Mouse (Mus musculus): Measurements from ENCODE around the gene Ckap4. TPM values are rescaled to one million over a fixed set of nuclear protein-coding genes. Genes with fewer than 3 reads are reported as not detected.

The Ckap4 gene
- polyA plus RNA-seq, 1 experiment from 2014 or later, result 63.3 TPM

DNA sequence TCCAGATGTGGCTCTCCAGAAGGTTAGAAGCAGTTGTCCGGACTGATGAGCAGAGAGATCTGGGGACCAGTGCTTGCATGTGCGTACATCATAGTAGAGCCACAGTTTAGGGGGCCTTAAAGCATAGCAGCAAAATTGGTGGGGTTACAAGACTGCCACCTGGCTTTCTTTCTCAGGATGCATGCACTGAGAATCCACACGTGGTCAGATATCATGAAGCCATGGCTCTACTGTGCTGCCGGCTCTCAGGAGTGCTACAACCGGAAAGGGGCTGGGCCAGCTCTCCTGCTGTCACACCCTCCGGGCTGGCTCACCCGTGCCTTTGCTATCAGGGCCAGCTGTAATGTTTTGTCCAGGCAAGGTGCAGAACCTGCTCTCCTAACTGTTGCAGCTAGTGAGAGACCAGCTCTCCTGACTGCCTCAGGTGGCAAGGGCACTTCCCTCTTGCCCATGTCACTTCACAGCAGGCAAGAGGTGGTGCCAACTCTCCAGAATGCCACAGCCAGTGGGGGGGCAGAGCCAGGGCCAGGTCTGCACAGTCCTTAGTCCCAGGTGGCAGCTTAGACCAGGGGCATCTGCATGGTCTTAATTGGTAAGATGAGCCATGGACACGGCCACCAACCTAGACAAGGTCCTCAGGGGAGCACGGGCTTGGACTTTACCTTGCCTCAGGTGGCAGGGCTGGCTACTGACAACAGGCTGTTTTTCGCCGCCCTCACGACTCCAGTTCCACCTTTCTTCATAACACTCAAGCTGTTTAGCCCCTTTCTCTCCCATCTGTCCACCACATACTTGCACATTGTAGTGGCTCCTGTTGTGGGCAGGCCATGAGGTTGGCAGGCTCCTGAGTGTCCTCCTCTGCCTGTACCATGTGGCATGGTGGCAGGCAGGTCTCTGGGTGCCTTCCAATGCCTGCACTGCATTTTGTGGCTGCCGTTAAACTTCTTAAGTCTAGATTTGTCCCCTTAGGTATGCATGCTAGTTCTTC is 29.0 kb upstream of the Ckap4 start:
- DNase-seq (ENCODE audit: low spot score), result peak; percentile 46
- Histone ChIP-seq H3K27me3 (ENCODE audit: low read depth, poor library complexity, severe bottlenecking) (no peaks in the 10 kb centered on the region), H3K9me3 (replicated peaks) (no peaks in the 10 kb centered on the region), H3K27ac (peak overlapping the region; percentile 50), H3K36me3 (no peaks in the 10 kb centered on the region), H3K4me1 (peaks cover 18% of the 10 kb centered on the region), H3K4me3 (no peak overlapping the region)
- WGBS, result 58% methylated on average over 13 of the region's 13 CpGs

DNA sequence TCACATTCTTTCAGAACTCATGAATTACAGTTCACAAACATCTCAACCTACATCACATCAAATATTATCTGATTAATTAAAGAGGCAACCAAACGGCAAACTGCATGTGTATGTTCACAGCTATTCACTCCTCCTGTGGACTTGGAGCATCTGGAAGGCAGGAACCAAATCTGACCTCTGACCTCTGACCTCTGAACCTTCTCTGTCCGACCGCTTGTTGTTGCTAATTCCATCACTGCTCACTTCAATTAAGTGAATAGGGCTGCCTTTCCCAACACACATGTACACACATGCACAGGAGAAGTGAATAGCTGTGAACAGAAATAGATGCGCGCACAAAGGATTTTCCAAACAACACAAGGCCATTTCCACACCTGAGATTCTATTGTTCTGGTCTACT is 28.3 kb upstream of the Ckap4 start:
- 0 out of 2 replicates have a peak overlapping the region, but pooled peaks have one; percentile 50 for H3K27ac ChIP-seq
- no peaks in the 10 kb centered on the region for H3K9me3 ChIP-seq (replicated peaks)
- WGBS, result 45% methylated on average over 5 of the region's 5 CpGs
- DNase-seq (ENCODE audit: low spot score), result peak; percentile 33
- no peak overlapping the region for H3K4me3 ChIP-seq
- peaks cover 18% of the 10 kb centered on the region for H3K4me1 ChIP-seq
- no peaks in the 10 kb centered on the region for H3K36me3 ChIP-seq
- H3K27me3 ChIP-seq (ENCODE audit: low read depth, poor library complexity, severe bottlenecking), result no peaks in the 10 kb centered on the region

DNA sequence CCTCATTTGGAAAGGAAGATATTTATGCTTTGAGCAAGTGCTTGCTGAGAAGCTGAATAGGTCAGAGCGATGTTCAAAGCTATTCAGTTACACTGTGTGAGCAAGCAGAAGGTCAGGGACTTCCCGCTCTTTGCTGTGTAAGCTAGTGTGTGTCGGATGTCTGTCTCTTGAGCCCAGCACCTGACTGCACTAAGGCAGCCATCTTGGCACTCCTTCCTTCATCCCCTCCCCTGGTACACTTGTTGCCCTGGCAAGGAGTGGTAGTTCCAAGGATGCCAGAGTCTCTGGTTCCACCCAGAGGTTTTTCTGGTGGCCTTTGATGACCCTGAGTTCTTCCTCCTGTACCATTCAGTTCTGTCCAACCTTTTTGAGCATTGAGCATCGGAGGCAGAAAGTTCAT is 26.1 kb upstream of the Ckap4 start:
- 90% methylated on average over 4 of the region's 4 CpGs for WGBS
- Histone ChIP-seq H3K4me3 (no peak overlapping the region), H3K4me1 (peaks cover 13% of the 10 kb centered on the region), H3K9me3 (replicated peaks) (no peaks in the 10 kb centered on the region), H3K36me3 (no peaks in the 10 kb centered on the region), H3K27ac (no peak overlapping the region), H3K27me3 (ENCODE audit: low read depth, poor library complexity, severe bottlenecking) (no peaks in the 10 kb centered on the region)
- no peak for DNase-seq (ENCODE audit: low spot score)

DNA sequence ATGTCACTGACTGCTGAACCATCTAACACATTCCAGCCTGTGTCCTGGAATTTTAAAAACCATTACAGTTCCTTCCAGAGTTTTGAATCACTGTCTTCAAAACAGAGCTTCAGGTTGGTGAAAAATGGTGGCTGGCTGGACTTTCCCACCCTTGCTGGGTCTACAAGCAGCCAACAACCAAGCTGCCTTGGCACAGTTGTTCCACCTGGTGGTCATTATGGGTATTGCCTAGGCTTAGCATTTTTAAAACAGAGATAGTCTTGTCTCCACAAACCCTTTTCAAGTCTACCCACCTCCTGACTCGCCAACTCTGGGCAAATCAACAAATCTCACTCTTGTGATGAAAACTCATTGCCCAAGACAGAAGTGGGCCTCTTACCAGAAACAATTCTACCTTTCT is 24.6 kb upstream of the Ckap4 start:
- Histone ChIP-seq H3K4me1 (peaks cover 13% of the 10 kb centered on the region), H3K36me3 (no peaks in the 10 kb centered on the region), H3K27me3 (ENCODE audit: low read depth, poor library complexity, severe bottlenecking) (no peaks in the 10 kb centered on the region), H3K4me3 (no peak overlapping the region), H3K9me3 (replicated peaks) (no peaks in the 10 kb centered on the region), H3K27ac (no peak overlapping the region)
- WGBS, result 88% methylated on average over 1 of the region's 1 CpGs
- DNase-seq (ENCODE audit: low spot score), result no peak

DNA sequence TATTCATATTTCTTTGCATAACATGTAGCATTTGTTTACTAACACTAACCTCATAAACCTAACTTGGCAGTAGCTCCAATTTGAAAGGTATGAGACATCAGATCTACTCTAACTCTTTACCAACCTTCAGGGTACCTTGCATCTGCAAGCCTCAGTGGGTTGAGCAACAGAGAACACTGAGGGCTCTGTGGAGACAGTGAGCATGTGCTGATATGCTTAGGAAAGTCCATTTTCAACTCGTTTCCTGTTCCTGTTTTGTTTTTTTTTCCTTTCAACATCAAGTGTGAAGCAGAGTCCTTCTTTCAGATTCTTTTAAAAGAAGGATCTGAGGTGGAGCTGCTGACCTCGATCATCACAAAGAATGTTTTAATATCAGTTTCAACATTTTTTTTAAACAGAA is 22.3 kb upstream of the Ckap4 start:
- no peaks in the 10 kb centered on the region for H3K4me1 ChIP-seq
- no peaks in the 10 kb centered on the region for H3K36me3 ChIP-seq
- H3K27ac ChIP-seq, result no peak overlapping the region
- no peak for DNase-seq (ENCODE audit: low spot score)
- WGBS, result 82% methylated on average over 2 of the region's 2 CpGs
- no peaks in the 10 kb centered on the region for H3K9me3 ChIP-seq (replicated peaks)
- no peaks in the 10 kb centered on the region for H3K27me3 ChIP-seq (ENCODE audit: low read depth, poor library complexity, severe bottlenecking)
- H3K4me3 ChIP-seq, result no peak overlapping the region

DNA sequence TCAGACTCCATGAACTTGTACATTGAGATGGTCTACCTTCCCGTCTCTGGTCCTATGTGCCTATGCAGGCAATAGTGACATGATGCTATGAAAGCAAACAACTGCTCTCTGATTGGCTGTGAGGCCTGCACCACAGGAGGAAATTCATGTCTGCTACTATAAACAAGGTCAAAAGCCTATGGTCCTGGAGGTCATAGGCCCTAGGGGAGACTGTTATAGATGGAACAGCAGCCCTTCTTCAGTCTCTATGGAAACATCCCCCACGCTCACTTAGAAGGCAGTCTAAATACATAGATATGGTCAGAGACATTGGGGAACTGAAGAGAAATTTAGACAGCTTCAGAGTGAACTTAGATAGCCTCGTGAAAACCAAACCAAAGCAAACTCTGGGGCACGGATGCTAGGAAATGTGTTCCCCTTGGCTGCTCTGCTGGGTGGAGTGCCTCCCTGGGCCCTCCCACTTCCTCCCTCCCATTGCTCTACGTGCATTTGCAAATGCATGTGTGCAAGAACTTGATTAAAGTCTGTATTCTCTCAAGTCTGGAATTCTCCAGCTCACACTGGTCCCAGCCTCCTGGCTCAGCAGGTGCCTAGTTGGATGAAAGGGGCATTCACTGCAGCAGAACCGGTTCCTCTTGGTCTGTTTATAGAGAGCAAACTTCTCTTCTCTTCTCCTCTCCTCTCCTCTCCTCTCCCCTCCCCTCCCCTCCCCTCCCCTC is 20.6 kb upstream of the Ckap4 start:
- DNase-seq (ENCODE audit: low spot score), result no peak
- Histone ChIP-seq H3K27ac (no peak overlapping the region), H3K4me1 (no peaks in the 10 kb centered on the region), H3K4me3 (no peak overlapping the region), H3K36me3 (no peaks in the 10 kb centered on the region), H3K27me3 (ENCODE audit: low read depth, poor library complexity, severe bottlenecking) (no peaks in the 10 kb centered on the region), H3K9me3 (replicated peaks) (no peaks in the 10 kb centered on the region)
- 48% methylated on average over 6 of the region's 6 CpGs for WGBS

DNA sequence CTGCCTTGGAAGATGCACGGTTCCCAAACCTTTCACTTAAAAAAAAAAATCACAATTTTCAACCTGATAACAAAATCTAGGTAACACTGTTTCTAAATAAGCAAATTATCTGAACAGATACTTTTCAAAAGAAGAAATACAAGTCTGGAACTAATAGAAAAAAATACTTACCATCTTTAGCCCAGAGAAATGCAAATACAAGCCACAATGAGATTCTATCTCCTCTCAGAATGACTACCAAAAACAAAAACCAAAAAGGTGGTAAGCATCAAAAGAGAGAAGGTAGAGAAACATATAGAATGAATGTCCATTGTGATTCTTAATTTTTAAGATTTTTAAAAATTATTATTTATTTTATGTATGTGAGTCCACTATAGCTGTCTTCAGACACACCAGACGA is 18.6 kb upstream of the Ckap4 start:
- DNase-seq (ENCODE audit: low spot score), result no peak
- H3K4me1 ChIP-seq, result no peaks in the 10 kb centered on the region
- H3K36me3 ChIP-seq, result no peaks in the 10 kb centered on the region
- no peaks in the 10 kb centered on the region for H3K27me3 ChIP-seq (ENCODE audit: low read depth, poor library complexity, severe bottlenecking)
- no peaks in the 10 kb centered on the region for H3K9me3 ChIP-seq (replicated peaks)
- WGBS, result 91% methylated on average over 2 of the region's 2 CpGs
- H3K27ac ChIP-seq, result no peak overlapping the region
- no peak overlapping the region for H3K4me3 ChIP-seq

DNA sequence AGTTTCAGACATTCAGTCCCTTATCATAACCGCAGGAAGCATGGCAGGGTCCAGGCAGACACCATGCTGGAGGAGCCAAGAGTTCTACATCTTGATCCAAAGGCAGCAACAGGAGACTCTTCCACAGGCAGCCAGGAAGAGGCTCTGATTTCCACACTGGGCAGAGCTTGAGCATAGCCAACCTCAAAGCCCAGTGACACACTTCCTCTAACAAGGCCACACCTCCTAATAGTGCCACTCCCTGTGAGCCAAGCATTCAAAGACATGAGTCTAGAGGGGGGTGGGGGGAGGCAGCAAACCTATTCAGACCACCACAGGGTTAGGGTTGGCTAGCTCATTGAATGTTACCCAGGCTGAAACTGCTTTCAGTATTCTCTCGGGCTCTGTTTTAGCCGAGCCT is 18.0 kb upstream of the Ckap4 start:
- Histone ChIP-seq H3K27ac (no peak overlapping the region), H3K4me1 (no peaks in the 10 kb centered on the region), H3K36me3 (no peaks in the 10 kb centered on the region), H3K4me3 (no peak overlapping the region), H3K27me3 (ENCODE audit: low read depth, poor library complexity, severe bottlenecking) (no peaks in the 10 kb centered on the region), H3K9me3 (replicated peaks) (no peaks in the 10 kb centered on the region)
- DNase-seq (ENCODE audit: low spot score), result no peak
- 96% methylated on average over 3 of the region's 3 CpGs for WGBS

DNA sequence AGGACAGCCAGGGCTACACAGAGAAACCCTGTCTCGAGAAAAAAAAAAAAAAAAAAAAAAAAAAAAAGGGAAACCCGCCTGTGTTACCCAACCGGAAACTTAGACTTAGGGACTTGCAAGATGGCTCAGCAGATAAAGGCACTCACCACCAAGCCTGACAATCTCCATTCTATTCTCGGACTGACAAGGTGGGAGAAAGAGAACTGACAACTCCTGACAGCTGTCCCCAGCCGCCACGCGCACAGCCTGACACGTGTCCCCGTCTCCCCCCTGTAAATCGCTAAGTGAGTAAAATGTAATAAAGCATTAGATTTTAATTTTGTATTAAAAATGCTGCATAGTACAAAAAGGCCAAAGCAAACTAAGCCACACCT is 16.0 kb upstream of the Ckap4 start:
- DNase-seq (ENCODE audit: low spot score), result no peak
- H3K36me3 ChIP-seq, result no peaks in the 10 kb centered on the region
- no peak overlapping the region for H3K4me3 ChIP-seq
- WGBS, result 90% methylated on average over 10 of the region's 10 CpGs
- no peaks in the 10 kb centered on the region for H3K9me3 ChIP-seq (replicated peaks)
- H3K4me1 ChIP-seq, result 0 out of 2 replicates have a peak, but pooled peaks cover under 1% of the 10 kb centered on the region
- H3K27me3 ChIP-seq (ENCODE audit: low read depth, poor library complexity, severe bottlenecking), result no peaks in the 10 kb centered on the region
- no peak overlapping the region for H3K27ac ChIP-seq

DNA sequence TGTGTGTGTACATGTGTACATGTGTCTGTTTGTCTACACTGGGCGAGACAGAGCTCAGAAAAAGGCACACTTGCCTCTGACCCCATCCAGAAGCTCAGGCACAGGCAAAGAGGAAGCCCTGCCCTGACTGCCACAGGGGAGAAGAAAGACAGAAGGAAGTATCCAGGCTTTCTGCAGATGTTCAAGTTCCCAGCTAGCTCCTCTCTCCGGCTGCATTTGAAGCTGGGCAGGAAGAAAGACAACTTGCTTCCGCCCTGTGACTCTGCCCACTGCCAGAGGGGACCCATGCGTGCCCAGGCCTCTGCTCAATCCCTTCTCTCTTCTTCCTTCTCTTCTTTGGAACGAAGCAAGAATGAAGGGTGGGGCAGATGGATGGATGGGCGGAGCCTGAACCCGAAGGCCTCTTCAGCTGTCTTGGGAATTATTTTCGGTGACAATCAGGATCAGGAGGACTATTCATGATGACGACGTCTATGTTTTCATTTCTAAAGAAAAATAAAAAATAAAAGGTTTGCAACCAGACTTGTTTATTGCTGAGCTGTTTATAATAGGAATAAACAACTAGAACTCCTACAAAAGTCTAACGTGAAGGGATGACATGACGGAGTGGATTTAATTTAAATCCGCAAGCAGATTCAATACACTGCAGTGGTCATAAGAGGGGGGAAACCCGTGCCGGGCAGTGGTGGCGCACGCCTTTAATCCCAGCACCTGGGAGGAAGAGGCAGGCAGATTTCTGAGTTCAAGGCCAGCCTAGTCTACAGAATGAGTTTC is 15.5 kb upstream of the Ckap4 start:
- Histone ChIP-seq H3K36me3 (no peaks in the 10 kb centered on the region), H3K4me1 (peaks cover 4% of the 10 kb centered on the region), H3K27me3 (ENCODE audit: low read depth, poor library complexity, severe bottlenecking) (no peaks in the 10 kb centered on the region), H3K27ac (no peak overlapping the region), H3K9me3 (replicated peaks) (no peaks in the 10 kb centered on the region), H3K4me3 (no peak overlapping the region)
- 88% methylated on average over 17 of the region's 17 CpGs for WGBS
- DNase-seq (ENCODE audit: low spot score), result no peak

DNA sequence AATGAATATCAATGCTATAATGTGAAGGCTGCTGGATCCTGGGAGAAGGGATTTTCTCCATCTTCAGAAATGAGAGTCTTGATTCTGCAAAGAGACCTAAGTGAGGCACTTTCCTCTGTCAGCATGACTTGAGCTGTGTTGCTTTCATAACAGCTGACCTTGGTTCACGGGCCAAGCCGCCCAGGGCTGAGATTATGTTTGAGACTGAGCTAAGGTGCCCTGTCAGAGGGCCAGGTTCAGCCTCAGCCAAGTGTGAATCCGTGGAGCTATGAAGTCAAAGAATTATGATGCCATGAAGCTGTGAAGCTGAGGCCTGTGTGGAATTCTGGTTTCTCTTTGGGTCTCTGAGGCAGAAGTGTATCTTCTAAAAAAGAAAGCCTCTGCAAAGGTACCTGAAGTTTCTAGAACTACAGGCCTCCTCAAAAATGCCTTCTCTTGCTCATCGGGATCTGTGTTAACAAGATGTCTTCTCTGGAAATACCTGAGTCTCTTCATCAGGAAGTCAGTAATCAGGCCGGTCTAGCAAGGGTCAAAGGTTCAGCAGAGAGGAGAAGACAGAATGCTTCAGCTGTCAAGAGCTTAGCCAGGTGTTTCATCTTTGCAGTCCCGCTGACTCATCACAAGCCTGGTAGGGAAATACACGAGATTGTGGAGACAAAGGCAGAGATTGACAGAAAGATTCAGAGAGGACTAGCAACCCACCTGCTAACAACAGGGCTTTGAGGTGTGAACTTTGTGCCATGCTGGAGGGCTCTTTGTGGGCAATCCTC is 11.2 kb upstream of the Ckap4 start:
- WGBS, result 60% methylated on average over 7 of the region's 7 CpGs
- Histone ChIP-seq H3K4me3 (no peak overlapping the region), H3K27me3 (ENCODE audit: low read depth, poor library complexity, severe bottlenecking) (no peaks in the 10 kb centered on the region), H3K27ac (no peak overlapping the region), H3K9me3 (replicated peaks) (no peaks in the 10 kb centered on the region), H3K4me1 (peaks cover 15% of the 10 kb centered on the region), H3K36me3 (no peaks in the 10 kb centered on the region)
- DNase-seq (ENCODE audit: low spot score), result no peak

Data from limb, embryonic 10.5 days (tissue).